ENCODE assay signal across 8 mouse cellular contexts in genomic region chr3:76001156-76001555, GRCm38 (mm10). TPM values are rescaled to one million over a fixed set of nuclear protein-coding genes. Genes with fewer than 3 reads are reported as not detected.
A peak's percentile ranks its signal among the peaks of the same experiment; 100 is the strongest.
DNase-seq lines count a peak whose midpoint lies in the region; ATAC-seq and TF ChIP-seq lines count a peak whose summit lies in the region.

No protein-coding gene starts in this region.

- ATAC-seq in embryonic facial prominence, embryonic 11.5 days (replicated peaks; ENCODE audit: insufficient number of reproducible peaks, low FRiP score, low TSS enrichment, low read depth): no peak
- ATAC-seq in intestine, postnatal 0 days: no peak
- ATAC-seq in megakaryocyte progenitor cell, adult 5-6 weeks (replicated peaks; ENCODE audit: poor library complexity): peak; percentile 99

- WGBS in thymus, adult 2 months: 52% methylated on average over 4 of the region's 4 CpGs
- WGBS in embryonic facial prominence, embryonic 11.5 days: 49% methylated on average over 4 of the region's 4 CpGs
- 41% methylated on average over 4 of the region's 4 CpGs for WGBS in intestine, postnatal 0 days

- no peak for TF ChIP-seq CTCF in thymus, adult 2 months (IDR thresholded peaks at IDR 0.05; ENCODE audit: borderline replicate concordance, control insufficient read depth, extremely low read depth, insufficient read depth, low read length, poor library complexity)
- peak; percentile 82 for TF ChIP-seq CTCF in intestine, postnatal 0 days (IDR thresholded peaks at IDR 0.05; ENCODE audit: low read depth)

- no peak overlapping the region for H3K27ac ChIP-seq in thymus, adult 2 months (ENCODE audit: control insufficient read depth, insufficient read depth, low read length)
- H3K27ac ChIP-seq in embryonic facial prominence, embryonic 11.5 days (replicated peaks; ENCODE audit: low read depth, low read length): no peak overlapping the region
- no peak overlapping the region for H3K27ac ChIP-seq in intestine, postnatal 0 days (ENCODE audit: low read depth, low read length)

- no peaks in the 10 kb centered on the region for H3K36me3 ChIP-seq in thymus, adult 2 months (ENCODE audit: control insufficient read depth, insufficient read depth, low read length)
- no peaks in the 10 kb centered on the region for H3K36me3 ChIP-seq in embryonic facial prominence, embryonic 11.5 days (replicated peaks; ENCODE audit: control insufficient read depth, insufficient read depth, low read depth, low read length)
- no peaks in the 10 kb centered on the region for H3K36me3 ChIP-seq in intestine, postnatal 0 days (ENCODE audit: control insufficient read depth, insufficient read depth)
- H3K36me3 ChIP-seq in splenic B cell, adult 2 months (ENCODE audit: control insufficient read depth, insufficient read depth, low read length, poor library complexity, severe bottlenecking): no peaks in the 10 kb centered on the region

- peak; percentile 17 to 81 for DNase-seq in adrenal gland, adult (ENCODE audit: inconsistent age in 2 of 2, low spot score in 1 of 2)
- no peak for DNase-seq in adrenal gland, adult 8-10 months
- DNase-seq in thymus, adult 2 months: peak; percentile 41
- no peak for DNase-seq in thymus, postnatal 36 days
- peak; percentile 60 for DNase-seq in embryonic facial prominence, embryonic 11.5 days (ENCODE audit: low spot score)
- DNase-seq in splenic B cell, adult 2 months (ENCODE audit: low read depth, low spot score): peak; percentile 70

- H3K9ac ChIP-seq in embryonic facial prominence, embryonic 11.5 days (replicated peaks; ENCODE audit: low read length): no peak overlapping the region
- H3K9ac ChIP-seq in intestine, postnatal 0 days (ENCODE audit: low read depth, low read length): no peak overlapping the region

- TF ChIP-seq POLR2A in thymus, adult 2 months (IDR thresholded peaks at IDR 0.05; ENCODE audit: control insufficient read depth, extremely low read depth, insufficient read depth, low read length, poor library complexity): no peak

- no peaks in the 10 kb centered on the region for H3K4me1 ChIP-seq in thymus, adult 2 months (replicated peaks; ENCODE audit: control insufficient read depth, insufficient read depth, low read length)
- H3K4me1 ChIP-seq in embryonic facial prominence, embryonic 11.5 days (ENCODE audit: control insufficient read depth, insufficient read depth, low read length): no peaks in the 10 kb centered on the region
- H3K4me1 ChIP-seq in intestine, postnatal 0 days (replicated peaks; ENCODE audit: control insufficient read depth, insufficient read depth, low read length): no peaks in the 10 kb centered on the region

- no peaks in the 10 kb centered on the region for H3K27me3 ChIP-seq in thymus, adult 2 months (ENCODE audit: control insufficient read depth, insufficient read depth, low read length)
- H3K27me3 ChIP-seq in embryonic facial prominence, embryonic 11.5 days (ENCODE audit: control insufficient read depth, insufficient read depth, low read length): no peaks in the 10 kb centered on the region
- H3K27me3 ChIP-seq in intestine, postnatal 0 days (replicated peaks; ENCODE audit: control insufficient read depth, insufficient read depth, low read length): no peaks in the 10 kb centered on the region
- no peaks in the 10 kb centered on the region for H3K27me3 ChIP-seq in splenic B cell, adult 2 months (ENCODE audit: control insufficient read depth, insufficient read depth, low read length, poor library complexity, severe bottlenecking)

- no peak overlapping the region for H3K4me2 ChIP-seq in embryonic facial prominence, embryonic 11.5 days (ENCODE audit: low read depth, low read length)
- no peak overlapping the region for H3K4me2 ChIP-seq in intestine, postnatal 0 days (replicated peaks; ENCODE audit: low read depth)

- no peak overlapping the region for H3K4me3 ChIP-seq in thymus, adult 2 months (ENCODE audit: control insufficient read depth, insufficient read depth, low read length)
- H3K4me3 ChIP-seq in embryonic facial prominence, embryonic 11.5 days (ENCODE audit: low read depth, low read length): no peak overlapping the region
- no peak overlapping the region for H3K4me3 ChIP-seq in intestine, postnatal 0 days (ENCODE audit: low read depth, low read length)

- no peaks in the 10 kb centered on the region for H3K9me3 ChIP-seq in embryonic facial prominence, embryonic 11.5 days (replicated peaks; ENCODE audit: control insufficient read depth, low read length)
- H3K9me3 ChIP-seq in intestine, postnatal 0 days (ENCODE audit: control insufficient read depth): no peaks in the 10 kb centered on the region

RNA-seq across cellular contexts. Expression of gene Golim4, which starts 44.4 kb away (rescaled TPM):
- total RNA-seq in adrenal gland, adult 8-10 months (2022): 100 to 1,000 TPM in 2 of 4 experiments, 10 to 100 TPM in 2; 65.7 to 123 (median 89.4) TPM
- 12.9 and 16.1 TPM in 2 replicates for polyA plus RNA-seq in thymus, adult 2 months (2012; rRNA removed)
- polyA plus RNA-seq in embryonic facial prominence, embryonic 11.5 days (2014; fragmentation: Nextera tagmentation; extraction: Ambion mirVana): 36.3 and 38.8 TPM in 2 replicates
- polyA plus RNA-seq in intestine, postnatal 0 days (2015; fragmentation: Nextera tagmentation; extraction: Ambion mirVana): 30.3 and 31.9 TPM in 2 replicates
- total RNA-seq in megakaryocyte progenitor cell, adult 5-6 weeks (2015): 38.8 and 44.3 TPM in 2 replicates
- total RNA-seq in megakaryocyte progenitor cell, adult 5-6 weeks (2017): 38.9 and 49.8 TPM in 2 replicates

Comparison
In these comparisons a context has a peak if more than half of its experiments do, and no peak if none do; other contexts are left out.
1. DNase-seq: peak in adrenal gland, adult (2 of 2), thymus, adult 2 months (single experiment), embryonic facial prominence, embryonic 11.5 days (single experiment) and splenic B cell, adult 2 months (single experiment); none in adrenal gland, adult 8-10 months (single experiment) and thymus, postnatal 36 days (0 of 2).